In genomic region chr1:165718543-165719105, GRCm38 (mm10) we compare ENCODE assay signal across 8 mouse cellular contexts. TPM values are rescaled to one million over a fixed set of nuclear protein-coding genes. Genes with fewer than 3 reads are reported as not detected.
DNase-seq lines count a peak whose midpoint lies in the region; ATAC-seq and TF ChIP-seq lines count a peak whose summit lies in the region.

No protein-coding gene starts in this region.

- H3K36me3 ChIP-seq in kidney, embryonic 14.5 days (ENCODE audit: control insufficient read depth, insufficient read depth, low read length) = no peaks in the 10 kb centered on the region
- no peaks in the 10 kb centered on the region for H3K36me3 ChIP-seq in embryonic facial prominence, embryonic 14.5 days (ENCODE audit: control insufficient read depth, insufficient read depth, low read length)

- no peaks in the 10 kb centered on the region for H3K27me3 ChIP-seq in kidney, embryonic 14.5 days (ENCODE audit: control insufficient read depth, insufficient read depth, low read length)
- H3K27me3 ChIP-seq in embryonic facial prominence, embryonic 14.5 days (replicated peaks; ENCODE audit: control insufficient read depth, insufficient read depth, low read length) = no peaks in the 10 kb centered on the region
- no peaks in the 10 kb centered on the region; the same call in 1 of the 2 replicates for H3K27me3 ChIP-seq in cerebellum, adult 2 months (ENCODE audit: control insufficient read depth, insufficient read depth, low read length)

- no peak overlapping the region; the same call in 1 of the 2 replicates for H3K9ac ChIP-seq in kidney, embryonic 14.5 days (ENCODE audit: low read depth, low read length)
- no peak overlapping the region for H3K9ac ChIP-seq in embryonic facial prominence, embryonic 14.5 days (ENCODE audit: low read depth, low read length)

- peak overlapping the region; percentile 4; the same call in 1 of the 2 replicates for H3K4me2 ChIP-seq in kidney, embryonic 14.5 days (replicated peaks; ENCODE audit: low read depth, low read length)
- peak overlapping the region; percentile 4; the same call in 1 of the 2 replicates for H3K4me2 ChIP-seq in embryonic facial prominence, embryonic 14.5 days (ENCODE audit: low read depth, low read length)

- no peak for TF ChIP-seq POLR2A in cerebellum, adult 2 months (IDR thresholded peaks at IDR 0.05; ENCODE audit: borderline replicate concordance, insufficient read depth, low read length)

- no peak overlapping the region for H3K4me3 ChIP-seq in kidney, embryonic 14.5 days (ENCODE audit: low read length)
- H3K4me3 ChIP-seq in embryonic facial prominence, embryonic 14.5 days (ENCODE audit: low read depth, low read length) = no peak overlapping the region
- H3K4me3 ChIP-seq in cerebellum, adult 2 months (replicated peaks; ENCODE audit: insufficient read depth, low read depth, low read length) = no peak overlapping the region

- H3K9me3 ChIP-seq in kidney, embryonic 14.5 days (ENCODE audit: control insufficient read depth, low read length) = no peaks in the 10 kb centered on the region
- H3K9me3 ChIP-seq in embryonic facial prominence, embryonic 14.5 days (ENCODE audit: control insufficient read depth, low read length) = no peaks in the 10 kb centered on the region

- peak overlapping the region; percentile 86 for H3K27ac ChIP-seq in kidney, embryonic 14.5 days (ENCODE audit: low read depth, low read length)
- H3K27ac ChIP-seq in embryonic facial prominence, embryonic 14.5 days (replicated peaks; ENCODE audit: low read depth, low read length) = peak overlapping the region; percentile 46; the same call in 1 of the 2 replicates
- no peak overlapping the region for H3K27ac ChIP-seq in cerebellum, adult 2 months (ENCODE audit: insufficient read depth, low read length)

- H3K4me1 ChIP-seq in kidney, embryonic 14.5 days (ENCODE audit: control insufficient read depth, insufficient read depth, low read length) = peaks cover 21% of the 10 kb centered on the region
- peaks cover 14% of the 10 kb centered on the region for H3K4me1 ChIP-seq in embryonic facial prominence, embryonic 14.5 days (ENCODE audit: control insufficient read depth, insufficient read depth, low read length)
- no peaks in the 10 kb centered on the region for H3K4me1 ChIP-seq in cerebellum, adult 2 months (ENCODE audit: control insufficient read depth, insufficient read depth, low read length)

- DNase-seq in kidney, adult 8-10 months = no peak
- no peak for DNase-seq in embryonic facial prominence, embryonic 14.5 days (ENCODE audit: low spot score)
- peak; percentile 70 for DNase-seq in kidney, postnatal 10 days
- peak; percentile 71 for DNase-seq in naive thymus-derived CD4-positive, alpha-beta T cell, adult 2 months (ENCODE audit: low read depth)
- DNase-seq in urinary bladder, postnatal 14 days (ENCODE audit: low spot score) = no peak
- no peak for DNase-seq in cerebellum, postnatal 14 days
- DNase-seq in cerebellum, adult 2 months = no peak

- WGBS in kidney, embryonic 14.5 days = 47% methylated on average over 15 of the region's 15 CpGs
- 57% methylated on average over 15 of the region's 15 CpGs for WGBS in embryonic facial prominence, embryonic 14.5 days
- WGBS in cerebellum, adult 2 months = 80% methylated on average over 15 of the region's 15 CpGs

- no peak for TF ChIP-seq CTCF in cerebellum, adult 2 months (IDR thresholded peaks at IDR 0.05; ENCODE audit: borderline replicate concordance, insufficient read depth, low read depth, low read length)

- no peak for ATAC-seq in kidney, embryonic 14.5 days (ENCODE audit: low FRiP score, low TSS enrichment)
- no peak for ATAC-seq in embryonic facial prominence, embryonic 14.5 days (ENCODE audit: low read depth)

RNA-seq across cellular contexts. Expression of gene Rcsd1, which starts 9.1 kb away (rescaled TPM):
- polyA plus RNA-seq in kidney, embryonic 14.5 days (2014; fragmentation: Nextera tagmentation; extraction: Ambion mirVana) = 29.4 and 44.4 TPM in 2 replicates
- 11.1 and 14.9 TPM in 2 replicates for polyA plus RNA-seq in embryonic facial prominence, embryonic 14.5 days (2014; fragmentation: Nextera tagmentation; extraction: Ambion mirVana)
- polyA plus RNA-seq in cerebellum, adult 2 months (2012; rRNA removed) = 3.8 and 4.6 TPM in 2 replicates

RNA-seq across cellular contexts. Expression of gene Creg1, which starts 44.9 kb away (rescaled TPM):
- polyA plus RNA-seq in kidney, embryonic 14.5 days (2014; fragmentation: Nextera tagmentation; extraction: Ambion mirVana) = 53.8 and 56.9 TPM in 2 replicates
- 77.1 and 81.0 TPM in 2 replicates for polyA plus RNA-seq in embryonic facial prominence, embryonic 14.5 days (2014; fragmentation: Nextera tagmentation; extraction: Ambion mirVana)
- polyA plus RNA-seq in cerebellum, adult 2 months (2012; rRNA removed) = 51.0 and 57.3 TPM in 2 replicates

Comparison
In these comparisons a context has a peak if more than half of its experiments do, and no peak if none do; other contexts are left out.
1. DNase-seq: peak in kidney, postnatal 10 days (single experiment) and naive thymus-derived CD4-positive, alpha-beta T cell, adult 2 months (single experiment); none in kidney, adult 8-10 months (0 of 2), embryonic facial prominence, embryonic 14.5 days (single experiment), urinary bladder, postnatal 14 days (single experiment), cerebellum, postnatal 14 days (0 of 2) and cerebellum, adult 2 months (0 of 2).